Mouse (Mus musculus) layer of hippocampus, postnatal 25 days (tissue): ENCODE measurements at regions not wholly inside any gene's neighbourhood (a gene's known extent, or its start where the extent isn't known, plus 50 kb on each side); places are given as distances from the start of the nearest gene placed in this dataset.

Source experiments
- DNase-seq, 2 experiments: peaks; one replicate each; pipeline ENCODE4 v3.0.0; 2022; ENCODE audit warnings: mixed read lengths in 2 of 2, low spot score in 1 of 2; ENCODE audit errors: extremely low spot score in 1 of 2

- no peak for DNase-seq
Observed at GRCm38 (mm10) chr3:4744003-4744402, 1006.6 kb upstream of the Gm8797 start.

GRCm38 (mm10) chr3:4744611-4745010 lies 1006.0 kb upstream of the Gm8797 start:
- no peak for DNase-seq

- DNase-seq = no peak
Observed at GRCm38 (mm10) chr3:4756099-4756498, 994.5 kb upstream of the Gm8797 start.

- no peak for DNase-seq
Observed at GRCm38 (mm10) chr3:4757113-4757512, 993.5 kb upstream of the Gm8797 start.

- DNase-seq = no peak
Observed at GRCm38 (mm10) chr3:4763076-4763475, 987.5 kb upstream of the Gm8797 start.

- no peak for DNase-seq
Observed at GRCm38 (mm10) chr3:4776632-4777031, 974.0 kb upstream of the Gm8797 start.

- DNase-seq = no peak
Observed at GRCm38 (mm10) chr3:4785160-4785559, 965.4 kb upstream of the Gm8797 start.

- DNase-seq = no peak
Observed at GRCm38 (mm10) chr3:4793141-4793540, 957.5 kb upstream of the Gm8797 start.

GRCm38 (mm10) chr3:4796041-4796908 lies 954.3 kb upstream of the Gm8797 start:
- no peak for DNase-seq

- peak; percentile 46 to 63 for DNase-seq
Observed at GRCm38 (mm10) chr3:4796909-4797566, 953.6 kb upstream of the Gm8797 start.

- DNase-seq = no peak
Observed at GRCm38 (mm10) chr3:4797567-4797940, 953.1 kb upstream of the Gm8797 start.

- no peak for DNase-seq
Observed at GRCm38 (mm10) chr3:4798366-4798765, 952.2 kb upstream of the Gm8797 start.

GRCm38 (mm10) chr3:4834459-4834858 lies 916.1 kb upstream of the Gm8797 start:
- DNase-seq = no peak

- DNase-seq = no peak
Observed at GRCm38 (mm10) chr3:4835645-4836044, 915.0 kb upstream of the Gm8797 start.

- DNase-seq = no peak
Observed at GRCm38 (mm10) chr3:4836888-4837287, 913.7 kb upstream of the Gm8797 start.

GRCm38 (mm10) chr3:4854958-4855566 lies 895.5 kb upstream of the Gm8797 start:
- DNase-seq = no peak

- no peak for DNase-seq
Observed at GRCm38 (mm10) chr3:4856571-4856970, 894.0 kb upstream of the Gm8797 start.

- DNase-seq = no peak
Observed at GRCm38 (mm10) chr3:4866226-4866625, 884.4 kb upstream of the Gm8797 start.

- DNase-seq = no peak
Observed at GRCm38 (mm10) chr3:4885916-4886315, 864.7 kb upstream of the Gm8797 start.

GRCm38 (mm10) chr3:4893108-4893507 lies 857.5 kb upstream of the Gm8797 start:
- no peak for DNase-seq

GRCm38 (mm10) chr3:4895811-4896210 lies 854.8 kb upstream of the Gm8797 start:
- no peak for DNase-seq
